Mouse (Mus musculus) CD4-positive helper T cell, adult 2 months (primary cell): ENCODE measurements around the gene Wdr31.

Source experiments
- DNase-seq: peaks from one replicate; pipeline ENCODE4 v3.0.0-alpha.2; 2012; ENCODE audit warnings: low read depth, missing footprints, low spot score

Wdr31 gene

GRCm38 (mm10) chr4:62440544-62440943 lies 30.2 kb downstream of the Wdr31 start:
- DNase-seq, result no peak

GRCm38 (mm10) chr4:62439793-62440192 lies 30.9 kb downstream of the Wdr31 start:
- no peak for DNase-seq

GRCm38 (mm10) chr4:62437871-62438270 lies 32.8 kb downstream of the Wdr31 start:
- no peak for DNase-seq

DNA sequence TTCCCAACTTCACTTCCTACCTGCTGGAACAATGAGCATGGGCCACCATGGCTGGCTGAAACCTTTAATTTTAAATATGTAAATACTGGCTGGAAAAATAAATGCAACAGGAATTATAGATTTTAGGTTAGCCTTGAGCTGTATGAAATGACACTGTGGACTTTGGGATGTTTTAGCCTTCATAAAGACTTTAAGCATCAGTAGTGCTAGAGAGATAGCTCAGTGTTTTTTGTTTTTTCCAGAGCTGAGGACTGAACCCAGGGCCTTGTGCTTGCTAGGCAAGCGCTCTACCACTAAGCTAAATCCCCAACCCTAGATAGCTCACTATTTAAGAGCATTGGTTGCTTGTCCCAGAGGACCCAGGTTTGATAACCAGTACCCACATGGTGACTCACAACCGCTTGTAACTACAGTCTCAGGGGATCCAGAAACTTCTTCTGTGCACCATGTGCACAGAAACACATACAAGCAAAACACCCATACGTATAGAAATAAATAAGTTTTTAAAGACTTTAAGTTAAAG lies 33.4 kb downstream of the Wdr31 start:
- no peak for DNase-seq

DNA sequence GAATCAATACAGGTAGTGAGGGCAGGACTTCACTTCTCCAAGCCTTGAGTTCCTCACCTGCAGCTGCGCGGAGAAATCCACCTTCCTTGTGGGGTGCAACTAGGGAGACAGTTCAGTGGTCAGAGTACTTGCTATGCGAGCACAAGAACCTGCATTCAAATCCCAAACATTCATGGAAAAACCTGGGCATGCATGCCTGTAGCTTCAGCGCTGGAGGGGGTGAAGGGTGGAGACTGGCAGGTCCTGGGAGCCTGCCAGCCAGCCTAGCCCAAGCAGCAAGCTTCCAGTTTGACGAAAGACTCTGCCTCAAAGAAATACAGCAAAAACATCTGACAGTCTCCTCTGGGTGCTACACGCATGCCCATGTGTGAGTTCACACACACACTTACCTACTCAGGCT lies 35.6 kb downstream of the Wdr31 start, which contains the start of gene Rnf183:
Gene Rnf183 (minus strand): TSS at position 172 of the 400 bp plus-strand sequence.
- DNase-seq, result no peak

GRCm38 (mm10) chr4:62433939-62434870 lies 36.5 kb downstream of the Wdr31 start:
- no peak for DNase-seq

DNA sequence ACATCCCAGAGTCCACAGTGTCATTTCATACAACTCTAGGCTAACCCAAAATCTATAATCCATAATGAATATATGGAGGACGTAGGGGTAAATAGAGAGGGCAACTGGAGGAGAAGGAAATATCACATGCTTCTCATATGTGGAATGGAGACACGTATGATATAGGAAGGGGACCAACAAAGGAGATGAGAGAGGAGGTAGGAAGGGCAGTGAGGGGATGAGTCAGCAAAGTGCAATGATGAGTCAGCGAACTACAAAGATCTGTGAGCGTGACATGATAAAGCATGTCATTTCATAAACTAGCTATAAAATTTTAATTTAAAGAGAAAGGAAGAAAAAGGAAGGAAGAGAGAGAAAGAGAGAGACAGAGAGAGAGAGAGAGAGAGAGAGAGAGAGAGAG lies 39.2 kb downstream of the Wdr31 start:
- DNase-seq, result no peak

- no peak for DNase-seq
Measured at GRCm38 (mm10) chr4:62430678-62431077, 40.0 kb downstream of the Wdr31 start.

- no peak for DNase-seq
Measured at GRCm38 (mm10) chr4:62429616-62430015, 41.1 kb downstream of the Wdr31 start.

GRCm38 (mm10) chr4:62427978-62428758 lies 42.5 kb downstream of the Wdr31 start:
- no peak for DNase-seq

DNA sequence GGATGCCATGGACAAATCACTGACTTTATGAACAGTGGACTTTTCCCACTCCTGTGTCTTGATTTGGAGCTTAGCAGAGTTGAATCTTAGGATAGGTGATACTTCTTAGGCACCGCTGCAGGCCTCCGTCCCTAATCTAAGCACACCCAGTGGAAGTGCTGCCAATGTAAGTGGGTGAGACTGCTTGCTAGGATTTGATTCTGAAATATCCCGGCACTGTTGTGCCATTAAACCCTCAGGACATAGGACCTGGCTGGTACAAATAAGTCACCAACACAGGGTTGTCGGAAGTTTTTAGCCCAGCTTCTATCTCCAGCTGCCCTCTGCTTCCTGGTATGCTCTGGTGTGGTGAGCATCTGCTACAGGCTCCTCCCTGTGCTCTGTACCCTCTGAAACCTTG lies 44.8 kb downstream of the Wdr31 start:
- DNase-seq, result no peak

DNA sequence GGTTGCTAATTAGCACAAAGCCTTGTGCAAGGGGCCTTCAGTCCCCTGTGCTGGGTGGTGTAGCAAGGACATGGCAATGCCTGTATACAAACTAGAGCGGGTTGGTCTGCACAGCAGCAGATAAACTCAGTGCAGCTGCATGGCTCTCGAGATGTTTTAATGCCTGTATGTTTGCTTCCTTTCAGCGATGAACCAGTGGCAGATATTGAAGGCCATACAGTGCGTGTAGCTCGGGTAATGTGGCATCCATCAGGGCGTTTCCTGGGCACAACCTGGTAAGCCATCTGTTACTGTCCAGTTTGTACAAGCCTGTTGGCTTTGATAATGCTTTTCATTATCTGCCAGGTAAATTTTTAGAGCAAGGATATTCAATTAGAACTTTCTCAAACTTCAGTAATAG lies 51.6 kb downstream of the Wdr31 start:
- no peak for DNase-seq

GRCm38 (mm10) chr4:62418448-62418847 lies 52.2 kb downstream of the Wdr31 start:
- DNase-seq, result no peak

- DNase-seq, result no peak
Measured at GRCm38 (mm10) chr4:62411606-62412005, 59.1 kb downstream of the Wdr31 start.

DNA sequence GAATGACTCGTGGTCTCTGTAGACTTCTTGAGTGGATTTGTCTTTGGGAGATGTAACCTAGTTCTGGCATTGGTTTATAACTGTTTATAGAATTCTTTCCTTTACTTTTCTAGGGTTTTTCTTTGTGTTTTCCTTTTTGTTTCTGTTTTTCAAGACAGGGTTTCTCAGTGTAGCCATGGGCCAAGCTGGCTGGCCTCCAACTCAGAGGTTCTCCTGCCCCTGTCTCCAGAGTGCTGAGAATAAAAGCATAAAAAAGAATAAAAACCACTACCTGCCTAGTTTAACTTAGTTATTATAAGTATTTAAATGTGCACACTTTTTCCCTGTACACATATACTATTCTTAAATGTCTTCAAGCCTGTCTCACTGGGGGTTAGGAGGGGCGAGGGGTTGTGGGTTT lies 60.4 kb downstream of the Wdr31 start:
- no peak for DNase-seq

GRCm38 (mm10) chr4:62409615-62410014 lies 61.1 kb downstream of the Wdr31 start:
- DNase-seq, result peak; percentile 28

- DNase-seq, result peak; percentile 99
Measured at GRCm38 (mm10) chr4:62408601-62409282, 62.0 kb downstream of the Wdr31 start, which contains the start of the genes Cdc26 and Prpf4. Gene Cdc26 (minus strand): TSS chr4:62408642. Gene Prpf4 (plus strand): TSS chr4:62408797.

GRCm38 (mm10) chr4:62407730-62408582 lies 62.7 kb downstream of the Wdr31 start:
- peak; percentile 82 for DNase-seq

- DNase-seq, result no peak
Measured at GRCm38 (mm10) chr4:62406133-62406532, 64.6 kb downstream of the Wdr31 start.

- no peak for DNase-seq
Measured at GRCm38 (mm10) chr4:62398956-62399355, 71.7 kb downstream of the Wdr31 start.
